Mouse (Mus musculus): ENCODE results near the gene Nfasc. TPM values are rescaled to one million over a fixed set of nuclear protein-coding genes. Genes with fewer than 3 reads are reported as not detected.

Gene Nfasc
- polyA plus RNA-seq, 1 experiment from 2014 or later, result 36.1 TPM

GRCm38 (mm10) chr1:132669200-132669599, 72.4 kb downstream of the Nfasc start:
- H3K9ac ChIP-seq (ENCODE audit: low read depth, low read length), result no peak overlapping the region
- peaks cover 2% of the 10 kb centered on the region; the same call in 1 of the 2 replicates for H3K36me3 ChIP-seq (ENCODE audit: control insufficient read depth, insufficient read depth, low read length)
- no peaks in the 10 kb centered on the region for H3K9me3 ChIP-seq (ENCODE audit: control insufficient read depth, low read length)
- no peaks in the 10 kb centered on the region for H3K27me3 ChIP-seq (replicated peaks; ENCODE audit: control insufficient read depth, insufficient read depth, low read length)
- no peak for ATAC-seq
- peaks cover 3% of the 10 kb centered on the region for H3K4me1 ChIP-seq (ENCODE audit: control insufficient read depth, insufficient read depth, low read depth, low read length)
- no peak overlapping the region for H3K27ac ChIP-seq (ENCODE audit: low read depth, low read length)
- no peak overlapping the region for H3K4me2 ChIP-seq (ENCODE audit: low read length)
- WGBS, result 88% methylated on average over 6 of the region's 6 CpGs
- H3K4me3 ChIP-seq (ENCODE audit: low read length), result no peak overlapping the region

- H3K27me3 ChIP-seq (replicated peaks; ENCODE audit: control insufficient read depth, insufficient read depth, low read length), result no peaks in the 10 kb centered on the region
- no peak overlapping the region for H3K4me2 ChIP-seq (ENCODE audit: low read length)
- peak; percentile 27; the same call in 1 of the 2 replicates for ATAC-seq
- H3K27ac ChIP-seq (ENCODE audit: low read depth, low read length), result peak overlapping the region; percentile 67
- WGBS, result 17% methylated on average over 4 of the region's 4 CpGs
- H3K36me3 ChIP-seq (ENCODE audit: control insufficient read depth, insufficient read depth, low read length), result peaks cover 2% of the 10 kb centered on the region; the same call in 1 of the 2 replicates
- H3K4me3 ChIP-seq (ENCODE audit: low read length), result no peak overlapping the region
- peak overlapping the region; percentile 22; the same call in 1 of the 2 replicates for H3K9ac ChIP-seq (ENCODE audit: low read depth, low read length)
- H3K4me1 ChIP-seq (ENCODE audit: control insufficient read depth, insufficient read depth, low read depth, low read length), result peaks cover 23% of the 10 kb centered on the region
- H3K9me3 ChIP-seq (ENCODE audit: control insufficient read depth, low read length), result no peaks in the 10 kb centered on the region
These were observed 81.2 kb downstream of the Nfasc start for GRCm38 (mm10) chr1:132660354-132660753.

GRCm38 (mm10) chr1:132659604-132660003, 82.0 kb downstream of the Nfasc start:
- 3% methylated on average over 3 of the region's 3 CpGs for WGBS
- H3K9ac ChIP-seq (ENCODE audit: low read depth, low read length), result peak overlapping the region; percentile 25
- no peaks in the 10 kb centered on the region for H3K27me3 ChIP-seq (replicated peaks; ENCODE audit: control insufficient read depth, insufficient read depth, low read length)
- no peak overlapping the region for H3K4me3 ChIP-seq (ENCODE audit: low read length)
- peak overlapping the region; percentile 67 for H3K27ac ChIP-seq (ENCODE audit: low read depth, low read length)
- no peaks in the 10 kb centered on the region for H3K9me3 ChIP-seq (ENCODE audit: control insufficient read depth, low read length)
- no peak overlapping the region for H3K4me2 ChIP-seq (ENCODE audit: low read length)
- H3K36me3 ChIP-seq (ENCODE audit: control insufficient read depth, insufficient read depth, low read length), result peaks cover 2% of the 10 kb centered on the region; the same call in 1 of the 2 replicates
- peaks cover 28% of the 10 kb centered on the region for H3K4me1 ChIP-seq (ENCODE audit: control insufficient read depth, insufficient read depth, low read depth, low read length)
- peak; percentile 44 for ATAC-seq

- Histone ChIP-seq H3K4me2 (ENCODE audit: low read length) (no peak overlapping the region), H3K4me1 (ENCODE audit: control insufficient read depth, insufficient read depth, low read depth, low read length) (peaks cover 42% of the 10 kb centered on the region), H3K4me3 (ENCODE audit: low read length) (no peak overlapping the region), H3K9ac (ENCODE audit: low read depth, low read length) (no peak overlapping the region), H3K27ac (ENCODE audit: low read depth, low read length) (peak overlapping the region; percentile 66; the same call in 1 of the 2 replicates), H3K36me3 (ENCODE audit: control insufficient read depth, insufficient read depth, low read length) (no peaks in the 10 kb centered on the region), H3K9me3 (ENCODE audit: control insufficient read depth, low read length) (no peaks in the 10 kb centered on the region), H3K27me3 (replicated peaks; ENCODE audit: control insufficient read depth, insufficient read depth, low read length) (no peaks in the 10 kb centered on the region)
- ATAC-seq, result no peak
- 69% methylated on average over 6 of the region's 6 CpGs for WGBS
These were observed 86.0 kb downstream of the Nfasc start for GRCm38 (mm10) chr1:132655611-132656010.

GRCm38 (mm10) chr1:132654769-132655168, 86.8 kb downstream of the Nfasc start:
- H3K9ac ChIP-seq (ENCODE audit: low read depth, low read length), result peak overlapping the region; percentile 10; the same call in 1 of the 2 replicates
- no peak overlapping the region for H3K4me2 ChIP-seq (ENCODE audit: low read length)
- H3K4me1 ChIP-seq (ENCODE audit: control insufficient read depth, insufficient read depth, low read depth, low read length), result peaks cover 39% of the 10 kb centered on the region

GRCm38 (mm10) chr1:132653841-132654457, 87.6 kb downstream of the Nfasc start:
- Histone ChIP-seq H3K9me3 (ENCODE audit: control insufficient read depth, low read length) (no peaks in the 10 kb centered on the region), H3K4me3 (ENCODE audit: low read length) (no peak overlapping the region), H3K27me3 (replicated peaks; ENCODE audit: control insufficient read depth, insufficient read depth, low read length) (no peaks in the 10 kb centered on the region), H3K4me1 (ENCODE audit: control insufficient read depth, insufficient read depth, low read depth, low read length) (peaks cover 34% of the 10 kb centered on the region), H3K36me3 (ENCODE audit: control insufficient read depth, insufficient read depth, low read length) (no peaks in the 10 kb centered on the region), H3K9ac (ENCODE audit: low read depth, low read length) (no peak overlapping the region; the same call in none of the 2 replicates), H3K27ac (ENCODE audit: low read depth, low read length) (peak overlapping the region; percentile 48), H3K4me2 (ENCODE audit: low read length) (no peak overlapping the region)
- WGBS, result 48% methylated on average over 12 of the region's 12 CpGs
- peak; percentile 32; the same call in 1 of the 2 replicates for ATAC-seq

More at GRCm38 (mm10) chr1:132654769-132655168, 86.8 kb downstream of the Nfasc start:
- H3K9me3 ChIP-seq (ENCODE audit: control insufficient read depth, low read length), result no peaks in the 10 kb centered on the region
- H3K36me3 ChIP-seq (ENCODE audit: control insufficient read depth, insufficient read depth, low read length), result no peaks in the 10 kb centered on the region
- H3K27ac ChIP-seq (ENCODE audit: low read depth, low read length), result peak overlapping the region; percentile 66
- H3K27me3 ChIP-seq (replicated peaks; ENCODE audit: control insufficient read depth, insufficient read depth, low read length), result no peaks in the 10 kb centered on the region
- no peak overlapping the region for H3K4me3 ChIP-seq (ENCODE audit: low read length)
- ATAC-seq, result peak; percentile 7
- WGBS, result 33% methylated on average over 9 of the region's 9 CpGs

- H3K27ac ChIP-seq (ENCODE audit: low read depth, low read length), result no peak overlapping the region
- ATAC-seq, result no peak
These were observed 88.4 kb downstream of the Nfasc start for GRCm38 (mm10) chr1:132653161-132653560.

GRCm38 (mm10) chr1:132650680-132651079, 90.9 kb downstream of the Nfasc start:
- Histone ChIP-seq H3K36me3 (ENCODE audit: control insufficient read depth, insufficient read depth, low read length) (no peaks in the 10 kb centered on the region), H3K9me3 (ENCODE audit: control insufficient read depth, low read length) (no peaks in the 10 kb centered on the region), H3K4me1 (ENCODE audit: control insufficient read depth, insufficient read depth, low read depth, low read length) (peaks cover 31% of the 10 kb centered on the region), H3K9ac (ENCODE audit: low read depth, low read length) (0 out of 2 replicates have a peak overlapping the region, but pooled peaks have one; percentile 23), H3K4me3 (ENCODE audit: low read length) (no peak overlapping the region), H3K27me3 (replicated peaks; ENCODE audit: control insufficient read depth, insufficient read depth, low read length) (no peaks in the 10 kb centered on the region), H3K4me2 (ENCODE audit: low read length) (no peak overlapping the region), H3K27ac (ENCODE audit: low read depth, low read length) (peak overlapping the region; percentile 25; the same call in 1 of the 2 replicates)
- peak; percentile 35; the same call in 1 of the 2 replicates for ATAC-seq
- WGBS, result 24% methylated on average over 9 of the region's 9 CpGs

More at GRCm38 (mm10) chr1:132653161-132653560, 88.4 kb downstream of the Nfasc start:
- H3K4me2 ChIP-seq (ENCODE audit: low read length), result no peak overlapping the region
- no peaks in the 10 kb centered on the region for H3K36me3 ChIP-seq (ENCODE audit: control insufficient read depth, insufficient read depth, low read length)
- H3K4me3 ChIP-seq (ENCODE audit: low read length), result no peak overlapping the region
- H3K9ac ChIP-seq (ENCODE audit: low read depth, low read length), result no peak overlapping the region; the same call in 1 of the 2 replicates
- no peaks in the 10 kb centered on the region for H3K27me3 ChIP-seq (replicated peaks; ENCODE audit: control insufficient read depth, insufficient read depth, low read length)
- H3K9me3 ChIP-seq (ENCODE audit: control insufficient read depth, low read length), result no peaks in the 10 kb centered on the region
- 72% methylated on average over 9 of the region's 9 CpGs for WGBS
- peaks cover 34% of the 10 kb centered on the region for H3K4me1 ChIP-seq (ENCODE audit: control insufficient read depth, insufficient read depth, low read depth, low read length)

- H3K4me1 ChIP-seq (ENCODE audit: control insufficient read depth, insufficient read depth, low read depth, low read length), result peaks cover 8% of the 10 kb centered on the region
- H3K4me2 ChIP-seq (ENCODE audit: low read length), result no peak overlapping the region
- no peak overlapping the region for H3K9ac ChIP-seq (ENCODE audit: low read depth, low read length)
- no peak for ATAC-seq
- H3K9me3 ChIP-seq (ENCODE audit: control insufficient read depth, low read length), result no peaks in the 10 kb centered on the region
- H3K36me3 ChIP-seq (ENCODE audit: control insufficient read depth, insufficient read depth, low read length), result no peaks in the 10 kb centered on the region
- no peak overlapping the region for H3K4me3 ChIP-seq (ENCODE audit: low read length)
- no peaks in the 10 kb centered on the region for H3K27me3 ChIP-seq (replicated peaks; ENCODE audit: control insufficient read depth, insufficient read depth, low read length)
- WGBS, result 48% methylated on average over 6 of the region's 6 CpGs
- H3K27ac ChIP-seq (ENCODE audit: low read depth, low read length), result no peak overlapping the region
These were observed 93.6 kb downstream of the Nfasc start for GRCm38 (mm10) chr1:132647958-132648357.

All from hindbrain, embryonic 16.5 days (tissue).